Mouse (Mus musculus) forebrain, embryonic 12.5 days (tissue): ENCODE results near the gene Cldn22. TPM values are rescaled to one million over a fixed set of nuclear protein-coding genes. Genes with fewer than 3 reads are reported as not detected.
"Not testable (repeated sequence)": the region's sequence is repeated elsewhere in the genome, so short reads cannot be mapped to it uniquely, and the experiment has no call there.

Experiments
- ATAC-seq: fragments of 200-750 bp; cut with Nextera tagmentation; 2 replicates; pipeline ENCODE4 v1.8.0; 2017; ENCODE audit warnings: moderate TSS enrichment; ENCODE audit not compliant: low FRiP score
- H3K27ac ChIP-seq: fragments of 300-500 bp; sonication (generic); 2 replicates; pipeline ENCODE4 v1.5.1; 2016; ENCODE audit warnings: mild to moderate bottlenecking
- H3K27me3 ChIP-seq: fragments of 300-500 bp; sonication (generic); 2 replicates; pipeline ENCODE4 v1.6.1; 2016; ENCODE audit warnings: mild to moderate bottlenecking
- H3K36me3 ChIP-seq: fragments of 300-500 bp; sonication (generic); replicated peaks from 2 replicates; pipeline ENCODE4 v1.6.1; 2016; ENCODE audit warnings: mild to moderate bottlenecking
- H3K4me1 ChIP-seq: fragments of 300-500 bp; sonication (generic); 2 replicates; pipeline ENCODE4 v1.6.1; 2016
- H3K4me2 ChIP-seq: fragments of 300-500 bp; sonication (generic); 2 replicates; pipeline ENCODE4 v1.6.1; 2016; ENCODE audit warnings: mild to moderate bottlenecking, moderate library complexity
- H3K4me3 ChIP-seq: fragments of 300-500 bp; sonication (generic); replicated peaks from 2 replicates; pipeline ENCODE4 v1.5.1; 2016; ENCODE audit warnings: mild to moderate bottlenecking
- H3K9ac ChIP-seq: fragments of 300-500 bp; sonication (generic); 2 replicates; pipeline ENCODE4 v1.6.1; 2016; ENCODE audit warnings: mild to moderate bottlenecking
- H3K9me3 ChIP-seq: fragments of 300-500 bp; sonication (generic); 2 replicates; pipeline ENCODE4 v1.6.1; 2016
- WGBS: fragments of 180-500 bp; shearing (Covaris S2); methylation state at CpG from one replicate; pipeline ENCODE4 v1.1.7; 2016; 5-methylcytosine and 5-hydroxymethylcytosine counted together
- polyA plus RNA-seq: library from polyadenylated mRNA; unstranded; fragments of >200 nt; fragmentation: Nextera tagmentation; extraction: Ambion mirVana; gene quantifications from 2 replicates; pipeline ENCODE4 v1.2.1, GENCODE M21; 2016

Cldn22 gene
- polyA plus RNA-seq, 1 experiment from 2014 or later = not detected

DNA sequence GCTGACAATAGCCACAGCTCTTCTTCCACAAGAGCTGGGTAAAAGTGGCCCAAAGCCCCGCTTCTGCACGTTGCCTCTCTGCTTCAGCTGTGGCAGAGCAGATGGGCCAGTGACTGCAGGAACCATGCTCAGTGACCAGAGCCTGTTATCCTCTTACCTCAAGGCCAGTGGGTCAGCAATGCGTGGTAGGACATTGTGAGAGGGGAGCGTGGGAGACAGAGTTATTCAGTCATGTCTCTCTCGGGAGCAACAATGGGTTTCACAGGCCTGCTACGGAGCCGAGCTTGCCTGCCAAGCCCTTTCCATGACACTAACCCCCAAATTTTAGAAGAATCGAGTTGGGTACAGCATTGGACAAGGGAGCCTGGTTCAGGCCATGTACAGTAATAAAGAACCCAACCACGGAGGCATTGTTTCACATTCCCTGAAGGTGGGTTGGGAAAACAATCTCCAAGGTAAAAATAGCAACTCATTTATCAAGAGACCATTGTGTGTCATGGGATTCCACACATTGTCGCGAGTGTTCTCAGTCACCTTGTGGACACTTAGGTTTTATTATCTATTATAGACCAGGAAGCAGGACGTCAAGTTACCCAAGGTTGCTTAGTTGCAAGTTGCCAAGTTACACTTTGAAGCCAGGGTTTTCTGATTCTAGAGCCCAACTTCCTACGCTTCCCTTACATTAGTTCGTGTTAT is 14.2 kb upstream of the Cldn22 start:
- H3K27me3 ChIP-seq = no peaks in the 10 kb centered on the region
- no peaks in the 10 kb centered on the region for H3K9me3 ChIP-seq
- H3K9ac ChIP-seq = no peak overlapping the region
- H3K4me1 ChIP-seq = no peaks in the 10 kb centered on the region
- ATAC-seq = no peak
- H3K36me3 ChIP-seq = no peaks in the 10 kb centered on the region
- no peak overlapping the region for H3K27ac ChIP-seq
- 90% methylated on average over 14 of the region's 14 CpGs for WGBS
- H3K4me2 ChIP-seq = no peak overlapping the region
- H3K4me3 ChIP-seq = no peak overlapping the region

DNA sequence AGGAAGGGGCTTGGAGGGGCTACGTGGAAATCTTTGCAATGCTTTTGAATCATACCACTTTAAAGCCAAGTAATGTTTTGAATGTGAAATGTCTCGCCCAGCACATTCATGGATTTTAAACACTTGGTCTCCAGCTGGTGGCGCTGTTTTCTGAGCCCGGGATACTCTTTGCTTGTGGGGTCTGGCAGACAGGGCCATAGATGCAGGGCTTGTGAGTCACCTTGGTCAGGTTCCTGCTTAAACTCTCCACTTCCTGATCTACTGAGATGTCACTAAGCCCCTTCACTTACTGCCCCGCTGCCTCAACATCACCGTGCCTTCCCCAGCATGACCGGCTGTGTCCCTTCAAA is 13.6 kb upstream of the Cldn22 start:
- 74% methylated on average over 7 of the region's 7 CpGs for WGBS
- no peak overlapping the region for H3K4me2 ChIP-seq
- no peaks in the 10 kb centered on the region for H3K36me3 ChIP-seq
- H3K4me3 ChIP-seq = no peak overlapping the region
- no peak for ATAC-seq
- H3K9me3 ChIP-seq = no peaks in the 10 kb centered on the region
- H3K27me3 ChIP-seq = no peaks in the 10 kb centered on the region
- no peak overlapping the region for H3K27ac ChIP-seq
- H3K9ac ChIP-seq = no peak overlapping the region
- H3K4me1 ChIP-seq = no peaks in the 10 kb centered on the region

DNA sequence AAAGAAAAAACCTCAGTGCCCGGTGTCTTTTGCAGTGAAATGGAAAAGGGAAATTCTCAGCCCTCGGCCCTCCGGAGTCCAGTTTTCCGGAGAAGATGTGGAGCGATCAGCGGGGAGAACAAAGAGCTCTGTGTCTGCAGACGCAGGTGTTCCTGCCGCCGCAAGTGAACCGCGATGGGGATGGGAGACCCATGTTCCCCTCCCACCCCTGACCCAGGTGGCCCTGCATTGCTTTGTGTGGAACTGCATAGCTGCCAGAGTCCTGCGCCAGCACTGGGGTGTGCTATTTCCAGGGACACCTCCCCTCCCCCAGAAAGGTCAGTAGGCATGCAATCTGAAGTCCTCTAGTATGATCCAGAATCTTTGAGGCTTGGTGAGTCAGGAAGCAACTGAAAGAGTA is 13.1 kb upstream of the Cldn22 start:
- 81% methylated on average over 12 of the region's 12 CpGs for WGBS
- Histone ChIP-seq H3K4me1 (no peaks in the 10 kb centered on the region), H3K9me3 (no peaks in the 10 kb centered on the region), H3K27ac (no peak overlapping the region), H3K4me3 (no peak overlapping the region), H3K9ac (no peak overlapping the region), H3K4me2 (no peak overlapping the region), H3K36me3 (no peaks in the 10 kb centered on the region), H3K27me3 (no peaks in the 10 kb centered on the region)
- ATAC-seq = no peak

DNA sequence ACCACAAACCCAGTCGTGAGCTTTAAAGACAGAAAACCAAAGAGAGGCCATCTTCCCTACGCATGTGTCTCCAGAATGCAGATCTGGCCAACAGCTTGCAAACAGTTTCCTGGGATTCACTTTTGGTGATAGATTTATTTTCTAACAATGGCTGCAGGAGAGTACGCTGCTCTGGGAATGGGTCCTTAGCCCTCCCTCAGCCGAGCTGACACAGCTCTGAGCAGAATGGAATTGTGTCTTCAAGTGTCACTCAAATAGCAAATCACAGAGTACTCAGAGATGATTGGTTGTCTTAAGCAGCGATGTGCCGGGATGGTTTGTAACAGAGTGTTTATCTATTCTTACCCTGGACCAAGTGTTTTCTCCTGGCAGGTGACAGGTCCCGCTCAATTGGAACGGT is 5.2 kb upstream of the Cldn22 start:
- Histone ChIP-seq H3K4me3 (no peak overlapping the region), H3K9ac (no peak overlapping the region), H3K36me3 (no peaks in the 10 kb centered on the region), H3K27ac (no peak overlapping the region), H3K9me3 (no peaks in the 10 kb centered on the region), H3K4me1 (peaks cover 5% of the 10 kb centered on the region), H3K4me2 (no peak overlapping the region), H3K27me3 (no peaks in the 10 kb centered on the region)
- ATAC-seq = no peak
- 86% methylated on average over 8 of the region's 8 CpGs for WGBS

DNA sequence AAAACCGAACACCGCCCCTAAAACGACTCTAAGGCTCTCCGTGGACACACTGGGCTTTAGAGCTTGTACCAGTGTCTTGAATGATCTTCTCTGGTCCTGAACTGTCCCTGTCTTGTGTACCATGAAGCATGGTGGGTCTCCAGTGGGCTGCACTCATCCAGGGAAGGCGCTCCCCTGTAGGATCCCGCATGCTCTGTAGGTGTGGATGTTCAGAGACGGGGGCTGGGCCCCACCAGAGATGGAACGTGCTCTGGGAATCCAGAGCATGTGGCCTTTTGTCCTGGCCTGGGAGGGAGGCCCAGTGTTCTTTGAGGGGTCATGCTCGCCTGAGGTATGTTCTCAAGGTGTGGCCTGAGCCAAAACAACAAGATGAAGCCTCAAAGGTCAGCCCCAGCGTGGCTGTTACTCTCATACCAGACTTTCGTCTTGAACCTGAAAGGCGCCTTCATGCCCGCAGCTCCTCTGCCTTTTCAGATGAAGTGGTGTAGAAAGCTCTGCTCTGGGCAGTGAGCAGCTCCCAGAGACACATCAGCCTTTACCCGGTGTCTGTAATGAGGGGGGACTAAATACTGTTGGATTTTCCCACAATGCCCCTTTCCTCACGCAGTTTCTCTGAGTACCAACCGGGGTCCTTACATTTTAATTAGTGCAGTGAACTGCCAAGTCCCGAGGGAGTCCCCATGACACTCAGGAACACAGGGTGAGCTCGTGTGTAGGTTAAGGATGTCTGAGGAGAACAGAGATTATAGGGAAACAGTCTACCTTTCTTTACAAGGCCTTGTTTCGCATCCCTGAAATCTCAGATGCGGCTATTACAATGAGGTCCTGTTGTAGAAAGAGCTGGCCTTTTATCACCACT is 3.1 kb upstream of the Cldn22 start:
- no peak for ATAC-seq
- H3K4me3 ChIP-seq = no peak overlapping the region
- H3K4me2 ChIP-seq = no peak overlapping the region
- no peaks in the 10 kb centered on the region for H3K9me3 ChIP-seq
- WGBS = 83% methylated on average over 20 of the region's 20 CpGs
- H3K4me1 ChIP-seq = peaks cover 9% of the 10 kb centered on the region
- no peak overlapping the region for H3K9ac ChIP-seq
- H3K36me3 ChIP-seq = no peaks in the 10 kb centered on the region
- no peak overlapping the region for H3K27ac ChIP-seq
- no peaks in the 10 kb centered on the region for H3K27me3 ChIP-seq

DNA sequence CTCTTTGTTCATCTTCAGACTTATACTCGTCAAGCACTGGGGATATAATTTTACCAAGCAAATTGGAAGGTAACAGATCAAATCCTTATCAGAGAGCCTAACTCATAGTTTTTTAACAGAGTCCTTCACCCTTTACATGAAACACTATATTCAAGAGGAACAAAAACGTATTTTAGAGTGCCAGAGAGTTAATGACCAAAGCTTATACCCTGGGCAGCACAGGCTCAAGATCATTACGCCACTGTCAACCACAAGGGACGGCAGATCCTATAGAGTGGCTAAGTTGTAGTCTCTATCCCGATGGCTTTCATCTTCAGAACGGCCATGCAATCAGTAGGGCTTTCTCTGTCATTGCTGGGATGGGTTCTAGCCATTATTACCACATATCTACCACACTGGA is 2.4 kb upstream of the Cldn22 start, which contains the start of gene Cldn24:
Cldn24 (plus strand) TSS at position 301 of the 400 bp plus-strand sequence.
- no peak for ATAC-seq
- WGBS = 81% methylated on average over 6 of the region's 6 CpGs
- Histone ChIP-seq H3K4me1 (peaks cover 9% of the 10 kb centered on the region), H3K4me2 (no peak within 1 kb of the TSS), H3K9me3 (no peaks in the 10 kb centered on the region), H3K36me3 (no peaks in the 10 kb centered on the region), H3K27me3 (no peaks in the 10 kb centered on the region), H3K4me3 (no peak within 1 kb of the TSS), H3K9ac (no peak within 1 kb of the TSS), H3K27ac (no peak within 1 kb of the TSS)

DNA sequence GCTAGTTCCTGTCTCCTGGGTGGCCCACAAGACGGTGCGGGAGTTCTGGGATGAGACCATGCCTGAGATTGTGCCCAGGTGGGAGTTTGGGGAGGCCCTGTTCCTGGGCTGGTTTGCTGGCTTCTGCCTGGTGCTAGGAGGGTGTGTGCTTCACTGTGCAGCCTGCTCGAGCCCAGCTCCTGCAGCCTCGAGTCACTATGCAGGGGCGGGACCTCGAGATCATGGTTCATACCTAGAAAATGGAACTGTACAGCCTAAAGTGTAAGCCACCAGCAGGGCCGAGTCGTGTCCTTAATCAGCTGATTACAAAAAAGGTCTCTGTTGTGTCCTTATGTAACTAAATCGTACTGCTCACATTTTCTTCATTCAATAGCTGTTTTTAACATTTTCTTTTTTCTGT is 1.7 kb upstream of the Cldn22 start:
- not testable (repeated sequence) for H3K4me2 ChIP-seq, H3K36me3 ChIP-seq
- 87% methylated on average over 7 of the region's 9 CpGs for WGBS

DNA sequence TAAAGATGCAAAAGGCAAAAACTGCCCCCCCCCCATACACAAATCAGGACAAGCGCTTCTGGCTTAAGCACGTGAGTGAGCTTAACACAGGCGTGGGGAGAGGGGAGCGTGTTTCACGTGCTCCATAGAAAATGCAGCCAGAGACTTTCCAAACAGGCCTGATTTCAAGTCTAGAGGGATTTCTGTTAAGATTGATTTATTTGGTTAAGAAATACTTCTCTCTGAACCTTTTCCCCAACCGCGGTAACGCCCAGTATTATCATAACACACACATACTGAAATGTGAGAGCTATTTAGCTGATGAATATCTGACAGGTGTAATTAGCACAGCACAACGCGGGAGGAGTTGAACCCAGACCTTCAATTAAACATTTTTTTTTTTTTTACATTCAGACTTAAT is 505 bp upstream of the Cldn22 start:
- Histone ChIP-seq H3K36me3 (no peaks in the 10 kb centered on the region), H3K9ac (no peak overlapping the region), H3K27me3 (no peaks in the 10 kb centered on the region), H3K27ac (no peak overlapping the region), H3K4me2 (no peak overlapping the region), H3K9me3 (no peaks in the 10 kb centered on the region), H3K4me3 (no peak overlapping the region), H3K4me1 (peaks cover 9% of the 10 kb centered on the region)
- no peak for ATAC-seq
- WGBS = 27% methylated on average over 10 of the region's 10 CpGs

More for the DNA sequence above, 1.7 kb upstream of the Cldn22 start:
- not testable (repeated sequence) for H3K4me3 ChIP-seq, ATAC-seq, H3K4me1 ChIP-seq, H3K9me3 ChIP-seq, H3K27me3 ChIP-seq, H3K27ac ChIP-seq, H3K9ac ChIP-seq

DNA sequence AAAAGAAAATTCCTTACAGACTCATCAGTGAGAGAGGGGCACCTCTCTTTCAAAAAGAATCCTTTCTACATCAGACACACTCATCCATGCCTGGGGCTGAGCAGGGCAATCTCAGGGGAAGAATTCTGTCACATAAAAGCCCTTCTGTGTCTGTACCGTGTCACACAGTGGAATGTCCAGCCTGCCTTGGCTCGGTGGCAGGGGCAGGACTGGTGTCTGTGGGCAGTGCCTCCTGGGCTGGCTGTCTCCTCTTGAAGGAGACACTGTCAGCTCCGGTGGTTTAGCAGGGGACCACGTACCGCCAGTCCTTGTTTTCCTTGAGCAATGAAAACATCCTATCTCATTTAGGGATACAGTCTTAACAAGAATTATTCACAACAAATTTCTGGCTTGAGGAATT is 1.3 kb downstream of the Cldn22 start:
- 51% methylated on average over 5 of the region's 5 CpGs for WGBS
- H3K27me3 ChIP-seq = no peaks in the 10 kb centered on the region
- no peak for ATAC-seq
- no peak overlapping the region for H3K4me3 ChIP-seq
- peaks cover 5% of the 10 kb centered on the region; the same call in 1 of the 2 replicates for H3K36me3 ChIP-seq
- no peaks in the 10 kb centered on the region for H3K9me3 ChIP-seq
- peaks cover 9% of the 10 kb centered on the region for H3K4me1 ChIP-seq
- no peak overlapping the region for H3K27ac ChIP-seq
- H3K4me2 ChIP-seq = no peak overlapping the region
- H3K9ac ChIP-seq = no peak overlapping the region

DNA sequence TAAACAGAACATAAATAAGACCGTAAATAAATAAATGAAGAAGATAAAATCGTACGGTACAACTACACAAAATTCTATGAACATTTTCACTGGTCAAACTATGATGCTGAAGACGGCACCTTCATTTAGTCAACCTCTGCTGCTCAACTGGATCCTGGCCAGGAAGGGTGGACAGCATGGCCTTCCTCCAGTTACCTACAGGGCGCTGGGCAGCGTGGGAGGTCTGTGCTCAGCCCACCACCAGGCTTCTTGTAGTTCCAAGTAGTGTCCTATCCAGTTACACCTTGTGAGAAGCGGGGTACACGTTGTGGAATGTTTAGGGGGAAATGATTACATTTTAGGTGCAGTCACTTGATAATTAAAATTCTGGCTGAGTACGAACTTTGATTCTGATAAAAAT is 2.6 kb downstream of the Cldn22 start:
- no peak for ATAC-seq

DNA sequence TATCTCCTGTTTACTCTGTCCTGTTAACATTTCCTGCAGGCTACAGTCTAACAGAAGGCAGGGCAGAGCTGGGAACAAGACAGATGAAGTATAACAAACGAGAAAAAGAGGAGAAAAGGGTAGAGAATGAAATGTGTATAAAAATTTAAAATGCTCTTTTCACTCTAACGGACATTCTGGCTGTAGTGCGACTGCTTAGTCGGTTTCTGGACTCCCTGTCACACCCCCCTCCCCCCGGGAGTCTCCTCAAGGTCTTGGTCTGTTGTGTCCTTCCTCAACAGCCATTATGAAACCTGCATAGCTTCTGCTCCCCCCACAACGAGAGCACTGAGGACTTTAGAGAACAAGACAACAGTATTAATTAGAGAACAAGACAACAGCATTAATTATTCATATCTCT is 8.3 kb downstream of the Cldn22 start:
- H3K4me3 ChIP-seq = no peak overlapping the region
- no peak overlapping the region for H3K27ac ChIP-seq
- H3K9ac ChIP-seq = no peak overlapping the region
- no peak for ATAC-seq
- no peak overlapping the region for H3K4me2 ChIP-seq
- H3K9me3 ChIP-seq = no peaks in the 10 kb centered on the region
- H3K27me3 ChIP-seq = no peaks in the 10 kb centered on the region
- 80% methylated on average over 6 of the region's 6 CpGs for WGBS
- H3K4me1 ChIP-seq = no peaks in the 10 kb centered on the region
- peaks cover 13% of the 10 kb centered on the region for H3K36me3 ChIP-seq

More for the DNA sequence above, 2.6 kb downstream of the Cldn22 start:
- H3K4me1 ChIP-seq = peaks cover 9% of the 10 kb centered on the region
- no peak overlapping the region for H3K4me2 ChIP-seq
- no peak overlapping the region for H3K9ac ChIP-seq
- H3K9me3 ChIP-seq = no peaks in the 10 kb centered on the region
- no peak overlapping the region for H3K4me3 ChIP-seq
- no peaks in the 10 kb centered on the region for H3K27me3 ChIP-seq
- no peak overlapping the region for H3K27ac ChIP-seq
- 94% methylated on average over 9 of the region's 9 CpGs for WGBS
- H3K36me3 ChIP-seq = peaks cover 13% of the 10 kb centered on the region

DNA sequence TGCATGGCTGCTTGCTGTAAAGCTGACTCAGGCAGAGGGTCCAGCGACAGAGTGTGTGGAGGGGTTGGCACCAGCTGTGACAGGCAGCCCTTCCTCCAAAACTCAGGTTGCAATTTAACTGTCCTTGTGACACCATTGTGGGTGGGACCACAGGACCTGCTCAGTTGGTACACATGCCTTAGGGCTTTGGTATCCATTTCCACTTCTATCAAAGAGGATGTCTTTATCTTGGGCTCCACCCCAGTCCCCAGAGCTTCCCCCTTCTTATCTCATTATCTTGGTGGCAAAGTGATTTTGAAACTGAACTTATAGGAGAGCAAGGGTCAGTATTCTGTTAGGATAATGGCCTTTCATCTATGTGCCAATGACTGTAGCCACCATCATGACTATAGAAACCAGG is 9.7 kb downstream of the Cldn22 start:
- Histone ChIP-seq H3K36me3 (peaks cover 13% of the 10 kb centered on the region), H3K4me3 (no peak overlapping the region), H3K27me3 (no peaks in the 10 kb centered on the region), H3K4me2 (no peak overlapping the region), H3K9ac (no peak overlapping the region), H3K4me1 (no peaks in the 10 kb centered on the region), H3K9me3 (no peaks in the 10 kb centered on the region), H3K27ac (no peak overlapping the region)
- no peak for ATAC-seq
- WGBS = 70% methylated on average over 1 of the region's 1 CpGs

DNA sequence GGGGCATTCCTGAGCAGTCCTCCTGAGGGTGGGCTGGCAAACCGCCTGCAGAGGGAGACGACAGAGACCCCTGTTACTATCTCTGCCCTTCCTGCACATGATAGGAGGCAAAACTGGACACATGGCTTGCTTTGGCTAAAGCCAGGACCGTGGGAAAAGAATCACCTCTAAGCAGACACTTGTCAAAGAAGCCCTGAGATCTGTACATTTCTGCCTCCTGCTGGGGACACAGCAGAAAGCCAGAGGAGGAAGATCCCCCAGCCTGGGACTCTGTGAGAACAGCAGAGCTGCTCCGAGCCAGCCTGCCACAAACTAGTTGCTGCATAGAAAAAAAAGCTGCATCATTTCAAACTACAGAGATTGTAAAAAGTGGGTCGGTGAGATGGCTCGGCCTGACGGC is 18.8 kb downstream of the Cldn22 start:
- Histone ChIP-seq H3K4me3 (no peak overlapping the region), H3K9me3 (no peaks in the 10 kb centered on the region), H3K4me2 (no peak overlapping the region), H3K36me3 (peaks cover 35% of the 10 kb centered on the region), H3K9ac (no peak overlapping the region), H3K27ac (no peak overlapping the region), H3K27me3 (no peaks in the 10 kb centered on the region), H3K4me1 (no peaks in the 10 kb centered on the region)
- ATAC-seq = no peak
- 91% methylated on average over 7 of the region's 7 CpGs for WGBS
